Mouse (Mus musculus): ENCODE results near the gene Plaur.

Plaur gene

DNA sequence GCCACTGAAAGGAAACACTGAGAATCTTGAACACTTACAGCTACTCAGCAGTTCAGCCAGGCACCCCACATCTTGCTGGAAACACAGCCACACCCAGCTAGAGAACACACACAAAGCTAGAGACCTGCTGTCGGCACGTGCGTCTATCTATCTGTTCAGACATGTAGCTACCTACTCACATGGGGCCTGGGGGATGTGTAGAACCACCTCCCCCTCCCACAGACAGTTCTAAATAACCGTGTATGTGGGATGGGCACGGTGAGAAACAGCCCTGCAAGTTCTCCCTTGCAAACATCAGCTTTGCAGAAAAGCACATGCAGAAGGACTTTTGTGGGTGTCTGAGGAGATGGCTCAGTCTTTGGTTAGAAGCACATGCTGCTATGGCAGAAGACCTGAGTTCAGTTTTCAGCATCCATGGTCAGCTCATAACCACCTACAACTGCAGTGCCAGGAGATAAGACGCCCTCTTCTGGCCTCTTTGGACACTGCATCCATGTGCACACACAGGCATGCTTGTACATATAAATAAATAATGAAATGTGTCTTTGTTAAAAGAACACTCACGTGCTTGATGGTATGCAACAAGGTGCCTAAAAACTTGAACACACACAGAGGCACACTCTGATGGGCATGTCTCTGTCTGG lies 15.5 kb upstream of the Plaur start:
- no peak for DNase-seq

DNA sequence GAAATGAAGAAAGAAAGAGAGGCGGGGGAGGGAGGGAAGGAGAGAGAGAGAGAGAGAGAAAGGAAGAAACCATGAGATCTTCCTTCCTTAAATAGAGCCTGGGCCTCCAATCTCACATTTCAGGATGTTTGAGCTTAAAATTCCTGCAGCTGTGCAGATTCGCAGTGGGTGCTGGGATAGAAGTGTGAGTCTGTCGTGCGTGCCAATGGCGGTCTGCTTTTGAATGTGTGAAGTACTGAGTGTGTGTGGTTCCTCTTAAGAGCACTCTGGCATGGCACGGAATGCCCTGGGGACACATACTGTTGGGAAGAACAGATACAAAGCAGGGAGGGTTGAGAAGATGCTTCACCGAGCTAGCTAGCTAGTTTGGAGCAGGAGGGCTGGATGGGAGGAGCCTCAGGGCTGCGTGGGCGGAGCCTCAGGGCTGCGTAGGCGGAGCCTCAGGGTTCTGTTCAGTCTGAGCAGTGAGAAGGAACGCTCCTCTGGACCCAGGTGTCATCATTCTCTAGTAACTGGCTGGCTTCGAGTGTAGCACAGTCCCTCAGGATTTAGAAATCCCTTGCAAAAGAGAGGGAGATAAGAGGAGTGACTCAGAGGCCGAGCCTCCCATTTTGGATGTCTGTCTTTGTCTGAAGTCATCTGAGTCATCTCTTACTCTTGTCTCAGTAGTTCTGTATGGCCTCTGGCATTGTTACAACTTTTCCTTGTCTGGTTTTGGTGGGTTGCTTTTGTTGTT lies 13.3 kb upstream of the Plaur start:
- no peak for DNase-seq

DNA sequence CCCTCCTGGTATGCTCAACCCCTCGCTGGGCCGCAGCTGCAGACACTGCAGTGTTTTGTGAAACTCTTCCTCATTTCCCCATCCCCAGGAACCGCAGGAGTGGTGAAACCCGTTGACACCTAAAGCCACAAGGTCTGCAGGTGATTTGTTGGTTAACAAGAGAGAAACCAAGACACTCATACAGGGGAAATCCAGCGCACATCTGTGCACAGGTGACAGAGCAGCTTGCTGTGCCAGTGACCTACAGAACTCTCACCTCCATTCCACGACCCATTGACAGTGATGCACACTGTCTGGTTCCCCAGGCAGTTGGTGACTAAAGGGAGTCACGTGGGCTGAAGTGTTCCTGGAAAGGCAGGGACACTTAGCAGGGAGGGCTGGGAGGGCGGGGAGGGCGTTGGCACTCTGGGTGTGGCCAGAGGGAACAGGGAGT lies 11.7 kb upstream of the Plaur start:
- DNase-seq = no peak

DNA sequence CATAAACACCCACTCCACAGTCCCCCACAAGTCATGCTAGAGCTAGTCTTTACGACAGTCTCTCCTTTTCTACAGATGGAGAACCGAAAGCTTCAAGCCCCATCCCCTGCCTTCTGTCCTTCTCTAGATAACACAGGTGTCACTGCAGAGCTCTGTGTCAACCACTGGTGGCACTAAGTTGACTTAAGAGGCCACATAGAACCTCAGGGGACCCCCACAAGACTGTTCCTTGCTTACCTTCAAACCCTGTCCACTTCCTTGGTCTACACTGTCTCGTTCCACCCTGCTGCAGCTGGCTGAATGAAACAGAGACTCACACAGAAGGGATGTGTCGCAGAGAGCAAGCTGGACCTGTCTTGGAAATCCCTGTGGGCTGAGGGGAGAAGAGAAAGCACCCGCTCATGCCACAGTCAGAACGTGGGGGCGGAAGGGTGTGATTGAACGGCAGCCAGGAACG lies 10.4 kb upstream of the Plaur start, which contains the start of gene Irgc1:
TSS of gene Irgc1 (minus strand) at position 443 of the 457 bp plus-strand sequence.
- no peak for DNase-seq

DNA sequence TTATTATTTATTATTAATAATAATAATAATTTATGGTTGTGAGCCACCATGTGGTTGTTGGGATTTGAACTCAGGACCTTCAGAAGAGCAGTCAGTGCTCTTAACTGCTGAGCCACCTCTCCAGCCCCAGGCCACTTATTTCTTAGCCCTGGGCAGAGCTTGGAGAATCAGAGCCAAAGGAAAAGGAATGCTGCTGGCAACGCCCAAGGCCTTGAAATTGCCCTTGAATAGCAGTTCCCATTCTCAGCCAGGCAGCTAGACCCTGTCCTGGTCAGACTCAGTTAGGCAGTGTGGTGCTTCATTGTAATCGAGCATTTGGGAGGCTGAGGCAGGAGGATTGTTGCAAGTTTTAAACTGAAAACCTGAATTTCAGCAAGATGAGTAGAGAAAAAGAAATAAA lies 8.1 kb upstream of the Plaur start:
- no peak for DNase-seq

- DNase-seq = no peak
Measured at GRCm38 (mm10) chr7:24455726-24456125, 6.6 kb upstream of the Plaur start.

DNA sequence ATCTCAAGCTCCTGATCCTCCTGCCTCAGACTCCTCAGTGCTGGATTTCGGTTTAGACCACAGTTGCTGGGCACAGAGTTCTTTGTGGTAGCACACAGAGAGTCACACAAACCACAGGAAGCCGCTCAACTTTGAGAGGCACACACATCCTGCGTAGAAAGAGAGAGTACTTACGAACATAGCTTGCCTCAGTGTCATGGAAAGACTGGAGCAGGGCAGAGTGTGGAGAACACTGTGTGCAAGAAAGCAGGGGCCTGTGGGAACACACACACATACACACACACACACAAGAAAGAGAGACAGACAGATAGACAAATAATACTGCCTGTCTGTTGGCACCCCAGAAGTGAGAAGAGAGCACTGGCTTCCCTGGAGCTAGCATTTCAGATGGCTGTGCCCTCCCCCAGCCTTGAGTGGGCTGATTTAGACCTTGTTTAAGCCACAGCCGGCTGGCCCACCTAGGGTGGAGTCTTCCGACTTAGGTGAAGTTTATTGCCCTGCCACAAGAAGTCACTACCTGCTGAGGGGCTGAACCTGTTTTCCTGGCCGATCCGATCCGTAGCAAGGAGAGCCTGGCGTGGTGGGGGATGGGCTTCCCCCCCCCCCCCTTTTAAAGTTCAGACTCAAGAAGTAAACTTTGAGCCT lies 4.4 kb upstream of the Plaur start:
- no peak for DNase-seq

DNA sequence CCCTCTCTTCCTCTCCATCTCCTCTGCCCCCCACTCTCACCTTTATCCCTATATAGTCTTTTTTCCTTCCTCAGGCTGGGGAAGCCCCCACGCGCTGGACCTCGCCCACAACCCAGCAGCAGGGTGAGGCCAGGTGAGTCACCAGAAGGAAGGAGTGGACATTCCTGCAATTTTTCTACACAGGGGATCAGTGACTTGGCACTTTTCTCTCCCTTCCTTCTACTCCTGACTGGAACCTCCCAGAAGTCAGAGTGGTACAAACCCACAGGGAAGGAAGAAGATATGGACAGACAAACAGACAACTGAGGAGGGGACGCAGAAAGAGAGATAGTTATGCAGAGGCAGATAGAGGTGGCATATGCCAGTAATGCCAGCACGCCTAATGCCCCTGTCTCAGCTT lies 2.8 kb upstream of the Plaur start:
- DNase-seq = no peak

DNA sequence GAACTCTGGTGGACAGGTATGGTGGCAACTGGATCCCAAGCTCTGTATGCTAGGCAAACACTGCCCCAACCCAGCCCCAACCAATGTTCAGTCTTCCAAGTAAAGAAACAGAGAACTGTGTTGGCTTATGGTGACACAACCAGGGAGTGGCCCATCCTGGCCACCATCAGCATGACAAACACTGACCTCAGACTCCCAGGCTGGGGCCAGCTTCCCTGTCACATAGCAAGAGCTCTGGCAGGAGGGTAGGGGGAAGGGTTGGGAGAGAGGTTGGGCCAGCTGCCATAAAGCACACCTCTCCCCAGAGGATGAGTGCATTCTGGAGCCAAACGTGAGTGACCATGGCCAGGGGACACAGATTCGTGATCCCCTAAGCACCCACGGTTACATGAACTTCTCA lies 2.4 kb upstream of the Plaur start:
- no peak for DNase-seq

DNA sequence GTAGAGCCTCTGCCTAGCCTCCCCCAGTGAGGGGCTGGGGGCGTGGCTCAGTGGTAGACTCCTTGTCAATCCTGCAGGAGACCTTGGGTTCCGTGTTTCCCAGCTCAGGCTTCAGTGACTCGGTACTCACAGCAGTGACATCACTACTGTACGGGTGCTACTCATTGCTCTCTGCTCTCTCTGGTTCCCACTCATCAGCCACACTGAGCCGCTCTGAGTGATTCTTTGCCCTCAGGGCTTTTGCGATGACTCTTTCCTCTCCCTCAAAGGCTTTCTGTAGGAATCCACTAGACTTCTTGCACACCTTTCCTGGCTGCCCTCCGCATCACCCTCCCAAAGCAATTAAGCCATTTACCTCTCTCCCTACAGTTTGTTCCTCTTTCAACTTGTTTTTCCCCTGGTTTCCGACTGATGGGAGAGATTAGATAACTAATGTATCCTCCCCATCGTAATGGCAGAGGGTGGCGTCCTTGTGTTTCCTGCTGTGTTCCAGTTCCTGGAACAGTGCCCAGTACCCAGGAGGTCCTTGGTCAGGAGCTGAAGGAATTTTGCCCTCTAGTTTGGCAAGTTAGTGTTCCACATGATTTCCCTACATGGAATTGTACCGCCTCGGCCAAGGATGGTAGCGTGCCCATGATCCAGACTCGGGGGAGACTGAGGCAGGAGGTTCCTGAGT lies 770 bp upstream of the Plaur start:
- no peak for DNase-seq

GRCm38 (mm10) chr7:24466835-24467234 lies 4.6 kb downstream of the Plaur start:
- no peak for DNase-seq

DNA sequence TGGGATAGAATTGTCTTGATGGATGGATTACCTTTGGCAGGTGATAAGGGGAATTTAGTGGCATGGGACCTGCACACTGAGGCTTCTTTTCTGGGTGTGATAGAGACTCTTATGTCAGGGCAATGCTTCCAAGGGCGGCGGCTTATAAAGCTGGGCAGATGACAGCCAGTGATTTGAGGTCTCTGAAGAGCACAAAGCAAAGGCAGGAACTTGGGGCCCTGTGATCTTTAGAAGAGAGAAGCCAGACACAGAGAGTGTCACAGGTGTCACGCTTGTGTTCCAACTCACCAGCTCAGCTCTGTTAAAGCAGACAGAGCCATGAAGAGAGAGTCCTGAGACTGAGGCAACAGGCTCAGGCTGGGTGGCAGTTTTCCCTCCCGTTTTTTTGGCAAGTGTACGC lies 5.6 kb downstream of the Plaur start:
- no peak for DNase-seq

DNA sequence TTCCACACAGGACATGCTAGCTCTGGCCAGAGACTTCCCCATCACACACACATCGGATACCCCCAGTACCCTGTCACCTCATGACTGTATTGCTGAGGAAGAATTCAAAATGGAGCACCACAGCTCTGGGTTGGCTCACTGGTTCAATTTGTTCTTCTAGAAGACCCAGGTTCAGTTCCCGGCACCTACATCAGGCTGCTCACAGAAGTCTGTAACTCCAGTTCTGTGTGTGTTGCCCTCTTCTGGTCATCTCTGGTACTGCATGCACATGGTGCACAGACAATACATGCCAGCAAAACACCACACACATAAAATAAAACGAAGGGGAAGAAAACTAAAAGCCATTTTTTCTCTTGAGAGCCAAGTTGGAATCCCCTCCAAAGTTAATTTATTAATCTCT lies 6.8 kb downstream of the Plaur start:
- DNase-seq = no peak

DNA sequence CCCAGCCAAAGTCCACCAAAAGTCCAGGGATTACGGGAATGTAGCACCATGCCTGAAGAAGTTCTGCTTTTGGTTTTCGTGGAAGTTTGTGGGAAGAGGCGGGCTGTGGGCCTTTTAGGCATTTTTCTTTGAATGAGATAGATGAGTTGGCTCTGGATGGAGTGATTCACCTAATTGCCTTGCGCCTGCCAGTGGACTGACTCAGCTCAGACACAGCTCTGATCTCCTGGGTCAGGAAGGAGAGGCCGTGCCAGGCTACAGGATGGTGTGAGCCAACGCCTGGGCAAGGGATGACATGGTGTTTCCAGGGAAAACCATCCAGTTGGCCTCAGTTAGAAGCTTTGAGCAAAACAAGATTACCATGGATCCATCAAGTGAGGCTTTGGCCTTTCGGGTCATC lies 8.1 kb downstream of the Plaur start:
- no peak for DNase-seq

DNA sequence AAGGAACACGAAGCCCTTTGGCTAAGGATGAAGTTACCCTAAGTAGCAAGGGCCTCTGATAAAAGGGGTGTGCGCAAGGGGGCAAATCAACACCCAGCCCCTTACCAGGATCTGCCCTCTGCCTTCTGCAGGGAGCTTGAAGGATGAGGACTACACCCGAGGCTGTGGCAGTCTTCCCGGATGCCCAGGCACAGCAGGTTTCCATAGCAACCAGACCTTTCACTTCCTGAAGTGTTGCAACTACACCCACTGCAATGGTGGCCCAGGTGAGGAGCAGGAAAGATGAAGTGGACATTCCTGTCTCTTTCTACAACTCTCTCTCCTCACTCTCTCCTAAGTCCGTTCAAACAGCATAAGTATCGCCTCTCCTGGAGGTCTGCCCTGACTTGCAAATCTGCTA lies 10.2 kb downstream of the Plaur start:
- no peak for DNase-seq

GRCm38 (mm10) chr7:24472937-24473336 lies 10.7 kb downstream of the Plaur start:
- DNase-seq = no peak

- DNase-seq = peak; percentile 67
Measured at GRCm38 (mm10) chr7:24473913-24474529, 11.7 kb downstream of the Plaur start.

GRCm38 (mm10) chr7:24474811-24475506 lies 12.7 kb downstream of the Plaur start:
- DNase-seq = peak; percentile 48

DNA sequence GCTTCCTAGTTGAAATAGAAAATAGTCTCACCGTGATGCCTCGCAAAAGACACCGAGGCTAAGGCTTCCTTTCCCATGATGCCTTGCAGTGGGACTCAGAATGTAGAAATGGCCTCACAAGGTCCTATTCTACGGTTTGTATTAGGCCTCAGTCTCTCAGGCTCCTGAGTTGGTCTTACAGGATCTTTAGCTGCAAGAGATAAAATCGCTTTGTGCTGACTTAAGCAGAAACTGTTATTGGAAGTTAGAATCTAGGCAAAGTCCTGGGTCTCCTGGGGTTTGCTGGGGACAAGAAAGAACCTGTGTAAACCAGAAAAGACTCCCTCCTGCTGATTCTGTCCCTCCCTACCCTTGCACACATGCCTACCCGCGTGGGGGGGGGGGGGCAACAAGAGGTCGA lies 14.1 kb downstream of the Plaur start:
- DNase-seq = no peak

- DNase-seq = no peak
Measured at GRCm38 (mm10) chr7:24476856-24477255, 14.6 kb downstream of the Plaur start.

DNA sequence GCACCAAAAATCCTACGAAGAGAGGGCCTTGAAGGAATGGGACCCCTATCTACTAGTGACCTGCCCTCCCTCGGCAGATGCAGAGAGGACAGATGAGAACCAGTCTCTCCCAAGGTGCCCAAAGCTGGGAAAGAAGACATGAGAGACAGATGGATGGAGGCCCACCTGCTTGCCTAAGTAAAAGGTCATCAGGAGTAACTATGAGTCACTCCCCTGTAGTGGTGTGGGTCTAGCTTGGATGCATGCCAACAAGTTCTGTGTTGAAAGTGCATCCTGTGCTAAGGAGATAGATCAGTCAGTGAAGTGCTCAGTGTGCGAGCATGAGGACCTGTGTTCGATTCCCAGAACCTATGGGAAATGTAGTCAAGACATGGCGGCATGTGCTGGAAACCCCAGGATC lies 16.6 kb downstream of the Plaur start:
- DNase-seq = no peak

GRCm38 (mm10) chr7:24479685-24480084 lies 17.4 kb downstream of the Plaur start:
- no peak for DNase-seq

All from right cerebral cortex, postnatal 14 days (tissue).